Mouse (Mus musculus): ENCODE measurements around the gene Zscan4d. TPM values are rescaled to one million over a fixed set of nuclear protein-coding genes. Genes with fewer than 3 reads are reported as not detected.
"Not testable (repeated sequence)": the region's sequence is repeated elsewhere in the genome, so short reads cannot be mapped to it uniquely, and the experiment has no call there.

Zscan4d gene
- not detected in 2 replicates for polyA plus RNA-seq (2015; fragmentation: Nextera tagmentation; extraction: Ambion mirVana)

DNA sequence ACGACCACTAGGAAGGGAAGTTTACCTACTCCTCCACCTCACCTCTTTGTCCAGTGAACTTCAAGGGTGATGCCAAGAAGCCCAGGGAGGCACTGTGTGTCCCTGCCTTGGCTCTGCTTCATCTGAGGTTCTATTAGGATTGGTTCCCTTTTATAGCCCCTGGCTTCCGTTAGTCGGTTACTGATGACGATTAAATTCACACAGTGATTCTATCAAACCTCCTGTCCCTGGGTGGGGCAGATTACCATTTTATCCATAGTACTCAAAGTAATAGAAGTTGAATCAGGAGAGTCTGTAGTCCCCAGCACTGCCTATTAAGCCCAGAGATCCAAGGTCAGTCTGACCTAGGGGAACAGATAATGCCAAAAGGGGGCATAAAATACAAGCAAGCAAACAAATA lies at the start of gene Zscan4d:
Gene Zscan4d (minus strand): TSS at position 101 of the 400 bp plus-strand sequence.
- H3K27ac ChIP-seq (ENCODE audit: low read length); H3K4me1 ChIP-seq (ENCODE audit: control insufficient read depth, insufficient read depth, low read length); H3K4me2 ChIP-seq (ENCODE audit: low read length); H3K9ac ChIP-seq (ENCODE audit: low read depth, low read length); ATAC-seq; H3K36me3 ChIP-seq (ENCODE audit: control insufficient read depth, insufficient read depth, low read length); H3K4me3 ChIP-seq (ENCODE audit: low read depth, low read length); H3K27me3 ChIP-seq (ENCODE audit: control insufficient read depth, insufficient read depth, low read depth, low read length); H3K9me3 ChIP-seq (replicated peaks; ENCODE audit: control insufficient read depth, low read length, poor library complexity, severe bottlenecking): not testable (repeated sequence)
- WGBS, result 91% methylated on average over 4 of the region's 4 CpGs

GRCm38 (mm10) chr7:11158036-11158435 lies 7.9 kb downstream of the Zscan4d start:
- not testable (repeated sequence) for H3K9me3 ChIP-seq (replicated peaks; ENCODE audit: control insufficient read depth, low read length, poor library complexity, severe bottlenecking); H3K9ac ChIP-seq (ENCODE audit: low read depth, low read length); H3K36me3 ChIP-seq (ENCODE audit: control insufficient read depth, insufficient read depth, low read length); H3K4me3 ChIP-seq (ENCODE audit: low read depth, low read length); H3K27me3 ChIP-seq (ENCODE audit: control insufficient read depth, insufficient read depth, low read depth, low read length); H3K27ac ChIP-seq (ENCODE audit: low read length); H3K4me2 ChIP-seq (ENCODE audit: low read length); H3K4me1 ChIP-seq (ENCODE audit: control insufficient read depth, insufficient read depth, low read length); ATAC-seq
- 42% methylated on average over 6 of the region's 6 CpGs for WGBS

Other genes starting within 250 kb of the Zscan4d start
- gene Zscan4c, start 160.4 kb downstream of the Zscan4d start, polyA plus RNA-seq (2015; fragmentation: Nextera tagmentation; extraction: Ambion mirVana), result not detected in 2 replicates
- not detected in 2 replicates for gene Zscan4-ps1, start 96.5 kb downstream of the Zscan4d start, polyA plus RNA-seq (2015; fragmentation: Nextera tagmentation; extraction: Ambion mirVana)
- not detected in 2 replicates for gene Zscan4e, start 144.5 kb upstream of the Zscan4d start, polyA plus RNA-seq (2015; fragmentation: Nextera tagmentation; extraction: Ambion mirVana)
- not detected in 2 replicates for gene Zscan4f, start 231.8 kb upstream of the Zscan4d start, polyA plus RNA-seq (2015; fragmentation: Nextera tagmentation; extraction: Ambion mirVana)